Mouse (Mus musculus) ES-E14 (cell line): ENCODE data around the gene Gm20747. TPM values are rescaled to one million over a fixed set of nuclear protein-coding genes. Genes with fewer than 3 reads are reported as not detected.
"Not testable (repeated sequence)": the region's sequence is repeated elsewhere in the genome, so short reads cannot be mapped to it uniquely, and the experiment has no call there.

Experiments
- DNase-seq: peaks from one replicate; pipeline ENCODE4 v3.0.0-alpha.2; 2013; ENCODE audit warnings: low read depth, low spot score
- H3K27ac ChIP-seq: 2 replicates; pipeline ENCODE4 v1.5.1; 2012; ENCODE audit warnings: low read depth, mild to moderate bottlenecking, low read length, moderate library complexity, mixed read lengths; ENCODE audit not compliant: poor library complexity, insufficient read depth, severe bottlenecking
- H3K36me3 ChIP-seq: 2 replicates; pipeline ENCODE4 v1.6.1; 2012; ENCODE audit warnings: mild to moderate bottlenecking, low read length, moderate library complexity, mixed read lengths; ENCODE audit not compliant: control insufficient read depth, poor library complexity, insufficient read depth, severe bottlenecking
- H3K4me1 ChIP-seq, 2 experiments: fragments of 150-350 bp in 1 of 2; sonication (generic) in 1 of 2; 2 replicates each; pipeline ENCODE4 v1.6.1; 2012; ENCODE audit warnings: low read length in 2 of 2, mild to moderate bottlenecking in 1 of 2, mixed read lengths in 1 of 2; ENCODE audit not compliant: control insufficient read depth in 2 of 2, insufficient read depth in 2 of 2, poor library complexity in 1 of 2
- H3K4me3 ChIP-seq, 2 experiments: fragments of 150-350 bp in 1 of 2; sonication (generic) in 1 of 2; 2 replicates each; pipeline ENCODE4 v1.5.1; 2012; ENCODE audit warnings: low read length in 2 of 2, low read depth in 1 of 2, mild to moderate bottlenecking in 1 of 2, mixed read lengths in 1 of 2; ENCODE audit not compliant: insufficient read depth in 1 of 2, poor library complexity in 1 of 2, severe bottlenecking in 1 of 2
- H3K9ac ChIP-seq: 2 replicates; pipeline ENCODE4 v1.6.1; 2012; ENCODE audit warnings: low read depth, mild to moderate bottlenecking, low read length, mixed read lengths; ENCODE audit not compliant: poor library complexity, insufficient read depth, severe bottlenecking
- H3K9me3 ChIP-seq: fragments of 150-350 bp; sonication (generic); 2 replicates; pipeline ENCODE4 v1.6.1; 2012; ENCODE audit warnings: low read depth, mild to moderate bottlenecking, low read length; ENCODE audit not compliant: control insufficient read depth, insufficient read depth
- in situ Hi-C, 2 experiments: fragments of 600-800 bp; cut with MboI; formaldehyde crosslinking; loops; one replicate each; pipeline ENCODE4 v1.15.1; 2025; ENCODE audit warnings: low sequenced_read_pairs in 2 of 2, inconsistent platforms in 1 of 2; ENCODE audit not compliant: unreplicated experiment in 2 of 2
- total RNA-seq: library from RNA; depleted of rRNA; stranded (reverse); fragments of 300-350 nt; gene quantifications from 2 replicates; pipeline ENCODE4 v1.2.3, GENCODE M21; 2012; rRNA removed

Gm20747 gene
- not detected in 2 replicates for total RNA-seq

GRCm38 (mm10) chrY:53418191-53418590 lies at the start of gene Gm20747:
Gm20747 (minus strand) TSS chrY:53418291.
- H3K4me1 ChIP-seq, in situ Hi-C loops, H3K36me3 ChIP-seq, H3K4me3 ChIP-seq, H3K9me3 ChIP-seq, H3K27ac ChIP-seq, DNase-seq, H3K9ac ChIP-seq: not testable (repeated sequence)
